Mouse (Mus musculus) thymus, adult 2 months (tissue): ENCODE measurements at regions not wholly inside any gene's neighbourhood (a gene's known extent, or its start where the extent isn't known, plus 50 kb on each side); places are given as distances from the start of the nearest gene placed in this dataset.

ENCODE experiments used
- DNase-seq: peaks from one replicate; pipeline ENCODE4 v3.0.0; 2021
- H3K27ac ChIP-seq: fragments of 200-500 bp; 2 replicates; pipeline ENCODE4 v1.5.1; 2012; ENCODE audit warnings: low read length, control low read depth; ENCODE audit not compliant: control insufficient read depth, insufficient read depth
- H3K27me3 ChIP-seq: fragments of 200-500 bp; 2 replicates; pipeline ENCODE4 v1.6.1; 2012; ENCODE audit warnings: mild to moderate bottlenecking, low read length, moderate library complexity, mixed read lengths; ENCODE audit not compliant: control insufficient read depth, insufficient read depth
- H3K36me3 ChIP-seq: fragments of 200-500 bp; 2 replicates; pipeline ENCODE4 v1.6.1; 2012; ENCODE audit warnings: mild to moderate bottlenecking, low read length, moderate library complexity; ENCODE audit not compliant: control insufficient read depth, insufficient read depth
- H3K4me1 ChIP-seq: fragments of 200-500 bp; replicated peaks from 2 replicates; pipeline ENCODE4 v1.6.1; 2012; ENCODE audit warnings: low read length; ENCODE audit not compliant: control insufficient read depth, insufficient read depth
- H3K4me3 ChIP-seq: fragments of 200-500 bp; 2 replicates; pipeline ENCODE4 v1.5.1; 2012; ENCODE audit warnings: mild to moderate bottlenecking, low read length, control low read depth, moderate library complexity; ENCODE audit not compliant: control insufficient read depth, insufficient read depth
- CTCF ChIP-seq: fragments of 200-500 bp; IDR thresholded peaks from 2 replicates; pipeline ENCODE4 v1.5.1; 2012; ENCODE audit warnings: mild to moderate bottlenecking, control low read depth, low read length, moderate library complexity, borderline replicate concordance; ENCODE audit not compliant: control insufficient read depth, poor library complexity, insufficient read depth; ENCODE audit errors: extremely low read depth
- POLR2A ChIP-seq: fragments of 200-500 bp; IDR thresholded peaks from 2 replicates; pipeline ENCODE4 v1.6.1; 2012; ENCODE audit warnings: mild to moderate bottlenecking, low read length, control low read depth, moderate library complexity; ENCODE audit not compliant: control insufficient read depth, poor library complexity, insufficient read depth; ENCODE audit errors: extremely low read depth
- WGBS: fragments of 180-500 bp; shearing (Covaris S2); methylation state at CpG from one replicate; pipeline ENCODE4 v1.1.7; 2018; 5-methylcytosine and 5-hydroxymethylcytosine counted together

DNA sequence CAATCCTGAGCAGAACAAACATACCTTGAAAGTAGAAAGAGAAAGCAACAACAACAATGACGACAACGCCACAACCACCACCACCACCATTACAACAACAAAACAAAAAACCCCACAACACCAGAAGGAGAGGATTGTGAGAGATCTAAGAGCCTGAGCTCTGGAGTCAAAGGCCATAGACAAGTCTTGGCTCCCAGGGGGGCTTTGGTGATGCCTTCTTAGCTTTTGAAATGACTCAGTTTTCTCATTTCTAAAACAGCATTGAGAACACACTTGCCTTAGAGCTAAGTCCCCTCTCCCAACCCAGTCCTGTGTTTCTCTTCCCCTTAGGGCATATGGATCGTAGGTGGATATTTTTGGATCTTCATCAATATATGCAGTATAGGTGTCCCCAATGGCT, 112.2 kb downstream of the Kif20b start:
- no peaks in the 10 kb centered on the region for H3K27me3 ChIP-seq
- no peaks in the 10 kb centered on the region for H3K36me3 ChIP-seq
- H3K4me1 ChIP-seq, result no peaks in the 10 kb centered on the region
- no peak overlapping the region for H3K4me3 ChIP-seq
- no peak for DNase-seq
- no peak overlapping the region for H3K27ac ChIP-seq
- TF ChIP-seq POLR2A (no peak), CTCF (no peak)
- WGBS, result 96% methylated on average over 3 of the region's 3 CpGs

DNA sequence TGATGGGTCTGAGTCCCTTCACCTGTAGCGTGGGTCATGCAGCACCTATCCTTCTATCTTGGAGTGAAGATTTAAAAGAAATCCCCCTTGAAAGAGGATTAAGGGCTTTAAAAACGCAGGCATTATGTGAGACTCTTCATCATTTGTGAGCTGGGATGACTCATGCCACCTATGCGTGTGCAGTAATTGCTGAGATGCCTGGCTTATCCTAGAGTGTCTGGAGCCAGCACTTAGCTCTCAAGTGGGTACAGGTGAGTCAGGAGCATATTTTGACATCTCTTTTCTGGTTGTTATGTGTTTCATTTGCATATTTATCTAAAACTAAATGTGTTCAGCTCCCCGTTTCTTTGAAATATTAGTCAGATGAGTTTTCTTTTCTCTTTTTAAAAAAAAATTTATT, 123.4 kb downstream of the Kif20b start:
- H3K36me3 ChIP-seq, result no peaks in the 10 kb centered on the region
- H3K27me3 ChIP-seq, result no peaks in the 10 kb centered on the region
- 91% methylated on average over 4 of the region's 4 CpGs for WGBS
- no peak for TF ChIP-seq POLR2A
- no peak for TF ChIP-seq CTCF
- H3K4me1 ChIP-seq, result no peaks in the 10 kb centered on the region
- no peak for DNase-seq
- H3K27ac ChIP-seq, result no peak overlapping the region
- H3K4me3 ChIP-seq, result no peak overlapping the region

DNA sequence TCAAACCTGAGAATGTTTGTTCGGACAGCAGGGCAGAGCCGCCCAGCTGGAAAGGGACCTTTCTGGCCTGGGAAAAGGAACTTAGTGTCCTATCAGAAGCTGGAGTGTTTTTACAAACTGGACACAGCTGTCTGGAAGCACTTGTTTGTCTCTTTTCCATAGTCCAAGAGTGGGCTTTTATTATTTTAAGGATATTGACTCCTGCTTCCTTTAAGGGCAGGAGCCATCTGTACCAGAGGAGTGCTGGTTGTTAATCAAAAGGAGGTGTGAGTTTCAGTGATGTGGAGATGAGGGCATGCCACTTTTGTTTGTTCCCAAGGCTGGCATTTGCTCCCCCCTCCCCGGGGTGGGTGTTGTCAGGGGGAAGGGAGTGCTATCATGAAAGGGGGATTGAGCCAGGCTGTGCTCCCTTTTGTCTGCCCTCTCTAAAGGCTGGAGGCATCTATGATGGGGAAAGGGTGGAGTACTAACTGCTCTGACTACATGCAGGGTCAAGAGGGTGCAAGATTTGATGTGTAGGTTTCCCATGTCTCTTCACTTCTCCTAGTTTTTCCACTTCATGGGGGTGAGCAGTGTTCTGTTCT, 144.3 kb downstream of the Kif20b start:
- 72% methylated on average over 3 of the region's 3 CpGs for WGBS
- Histone ChIP-seq H3K36me3 (no peaks in the 10 kb centered on the region), H3K27me3 (no peaks in the 10 kb centered on the region), H3K4me3 (no peak overlapping the region), H3K27ac (no peak overlapping the region), H3K4me1 (no peaks in the 10 kb centered on the region)
- DNase-seq, result no peak
- no peak for TF ChIP-seq POLR2A
- TF ChIP-seq CTCF, result no peak

DNA sequence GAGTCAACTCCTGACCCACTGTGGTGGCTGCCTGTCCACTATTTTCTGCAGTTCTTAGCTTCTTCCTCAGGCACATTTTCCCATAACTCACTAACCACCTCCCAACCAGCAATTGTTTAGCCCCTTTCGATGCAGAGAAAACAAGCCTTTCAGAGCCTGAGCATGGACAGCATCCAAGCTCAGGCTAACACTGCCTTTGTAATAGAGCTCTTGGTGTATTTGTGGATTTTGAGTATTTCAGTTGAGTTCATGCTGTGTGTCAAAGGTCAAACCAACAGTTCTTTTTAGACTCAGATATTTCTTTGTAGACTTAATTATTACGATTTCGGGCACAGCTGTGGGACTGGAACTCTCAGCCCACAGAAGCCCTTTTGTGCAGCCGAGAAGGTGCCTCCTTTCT, 159.0 kb downstream of the Kif20b start:
- no peak for TF ChIP-seq CTCF
- TF ChIP-seq POLR2A, result no peak
- 95% methylated on average over 4 of the region's 4 CpGs for WGBS
- DNase-seq, result no peak
- Histone ChIP-seq H3K27ac (no peak overlapping the region), H3K36me3 (no peaks in the 10 kb centered on the region), H3K4me3 (no peak overlapping the region), H3K27me3 (no peaks in the 10 kb centered on the region), H3K4me1 (no peaks in the 10 kb centered on the region)

DNA sequence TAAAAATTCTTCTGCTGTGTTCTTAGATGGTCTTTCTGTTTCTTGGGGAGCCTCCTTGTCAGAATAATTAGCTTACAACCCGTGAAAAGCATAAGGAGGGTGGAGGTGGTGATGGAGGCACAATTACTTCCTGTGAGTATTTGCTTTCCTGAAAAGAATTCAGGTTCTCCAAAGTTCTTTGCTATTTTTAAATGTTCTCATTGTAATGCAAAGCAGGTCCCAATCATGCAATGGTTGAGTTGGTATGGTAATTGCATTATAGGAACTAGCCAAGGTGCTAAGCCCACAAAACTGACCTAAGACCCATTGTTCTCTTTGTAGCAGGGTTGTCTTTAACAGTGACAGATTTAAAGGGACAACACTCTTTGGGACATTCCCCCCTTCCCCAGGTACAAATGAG, 179.1 kb downstream of the Kif20b start:
- TF ChIP-seq POLR2A (no peak), CTCF (no peak)
- no peak for DNase-seq
- 31% methylated on average over 1 of the region's 1 CpGs for WGBS
- Histone ChIP-seq H3K27ac (no peak overlapping the region), H3K36me3 (no peaks in the 10 kb centered on the region), H3K4me1 (no peaks in the 10 kb centered on the region), H3K27me3 (no peaks in the 10 kb centered on the region), H3K4me3 (no peak overlapping the region)

DNA sequence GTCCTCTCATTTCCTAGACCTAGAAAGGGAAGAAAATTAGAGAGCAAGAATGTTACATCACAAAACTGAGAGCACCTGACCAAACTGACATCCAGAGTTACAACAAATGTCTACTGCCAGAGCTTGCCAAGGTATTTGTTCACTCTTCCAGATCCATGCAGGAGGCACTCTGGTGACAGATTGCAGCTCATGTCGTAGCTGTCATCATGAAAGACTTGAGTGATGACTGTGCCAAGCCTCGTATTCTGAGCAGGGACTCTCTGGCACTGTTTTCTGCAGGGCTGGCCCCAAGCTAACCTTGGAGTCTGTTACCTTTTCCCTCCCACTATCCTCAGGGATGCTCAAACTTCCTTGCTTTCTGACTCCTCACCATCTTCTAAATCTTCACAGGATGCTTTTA, 192.2 kb downstream of the Kif20b start:
- Histone ChIP-seq H3K27ac (no peak overlapping the region), H3K36me3 (no peaks in the 10 kb centered on the region), H3K4me1 (no peaks in the 10 kb centered on the region), H3K27me3 (no peaks in the 10 kb centered on the region), H3K4me3 (no peak overlapping the region)
- no peak for DNase-seq
- WGBS, result 74% methylated on average over 2 of the region's 2 CpGs
- no peak for TF ChIP-seq POLR2A
- no peak for TF ChIP-seq CTCF

DNA sequence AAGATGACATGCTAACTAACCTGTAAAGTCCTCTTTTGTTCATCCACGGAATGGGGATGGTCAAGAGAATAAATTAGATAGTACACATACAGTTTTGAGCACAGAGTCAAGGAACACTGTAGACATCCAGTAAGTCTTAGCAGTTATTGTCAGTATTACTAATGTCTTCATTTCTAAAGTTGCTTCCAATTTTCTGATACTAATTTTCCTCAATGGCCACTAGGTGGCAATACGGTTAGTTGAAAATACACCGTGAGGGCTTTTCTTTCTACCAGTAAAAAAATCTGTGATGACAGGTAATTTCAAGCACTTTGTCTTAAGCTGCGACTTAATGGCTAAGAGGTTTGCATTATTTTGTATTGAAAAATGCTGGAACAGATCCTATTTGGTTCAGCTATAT, 203.1 kb downstream of the Kif20b start:
- WGBS, result 14% methylated on average over 4 of the region's 4 CpGs
- no peak overlapping the region for H3K27ac ChIP-seq

More for the DNA sequence above, 203.1 kb downstream of the Kif20b start:
- DNase-seq, result no peak
- TF ChIP-seq CTCF (no peak), POLR2A (no peak)
- Histone ChIP-seq H3K4me3 (no peak overlapping the region), H3K36me3 (no peaks in the 10 kb centered on the region), H3K27me3 (no peaks in the 10 kb centered on the region), H3K4me1 (0 out of 2 replicates have a peak, but pooled peaks cover 2% of the 10 kb centered on the region)
